Mouse (Mus musculus) kidney, embryonic 15.5 days (tissue): ENCODE measurements at regions not wholly inside any gene's neighbourhood (a gene's known extent, or its start where the extent isn't known, plus 50 kb on each side); places are given as distances from the start of the nearest gene placed in this dataset.
A peak's percentile ranks its signal among the peaks of the same experiment; 100 is the strongest.

Experiments
- ATAC-seq: fragments of 200-750 bp; cut with Nextera tagmentation; replicated peaks from 2 replicates; pipeline ENCODE4 v1.8.0; 2017; ENCODE audit warnings: moderate TSS enrichment; ENCODE audit not compliant: low FRiP score
- H3K27ac ChIP-seq: fragments of 300-500 bp; sonication (generic); 2 replicates; pipeline ENCODE4 v1.5.1; 2015; ENCODE audit warnings: mild to moderate bottlenecking, inconsistent platforms
- H3K27me3 ChIP-seq: fragments of 300-500 bp; sonication (generic); 2 replicates; pipeline ENCODE4 v1.6.1; 2015; ENCODE audit warnings: inconsistent platforms
- H3K36me3 ChIP-seq: fragments of 300-500 bp; sonication (generic); 2 replicates; pipeline ENCODE4 v1.6.1; 2015; ENCODE audit warnings: inconsistent platforms
- H3K4me1 ChIP-seq: fragments of 300-500 bp; sonication (generic); 2 replicates; pipeline ENCODE4 v1.6.1; 2015; ENCODE audit warnings: inconsistent platforms
- H3K4me2 ChIP-seq: fragments of 300-500 bp; sonication (generic); 2 replicates; pipeline ENCODE4 v1.6.1; 2015; ENCODE audit warnings: moderate library complexity, mild to moderate bottlenecking, inconsistent platforms
- H3K4me3 ChIP-seq: fragments of 300-500 bp; sonication (generic); replicated peaks from 2 replicates; pipeline ENCODE4 v1.5.1; 2015; ENCODE audit warnings: mild to moderate bottlenecking, inconsistent platforms
- H3K9ac ChIP-seq: fragments of 300-500 bp; sonication (generic); 2 replicates; pipeline ENCODE4 v1.6.1; 2015; ENCODE audit warnings: mild to moderate bottlenecking, inconsistent platforms
- H3K9me3 ChIP-seq: fragments of 300-500 bp; sonication (generic); replicated peaks from 2 replicates; pipeline ENCODE4 v1.6.1; 2016; ENCODE audit warnings: inconsistent platforms
- WGBS: fragments of 180-500 bp; shearing (Covaris S2); methylation state at CpG from one replicate; pipeline ENCODE4 v1.1.7; 2015; ENCODE audit warnings: mixed read lengths; 5-methylcytosine and 5-hydroxymethylcytosine counted together

DNA sequence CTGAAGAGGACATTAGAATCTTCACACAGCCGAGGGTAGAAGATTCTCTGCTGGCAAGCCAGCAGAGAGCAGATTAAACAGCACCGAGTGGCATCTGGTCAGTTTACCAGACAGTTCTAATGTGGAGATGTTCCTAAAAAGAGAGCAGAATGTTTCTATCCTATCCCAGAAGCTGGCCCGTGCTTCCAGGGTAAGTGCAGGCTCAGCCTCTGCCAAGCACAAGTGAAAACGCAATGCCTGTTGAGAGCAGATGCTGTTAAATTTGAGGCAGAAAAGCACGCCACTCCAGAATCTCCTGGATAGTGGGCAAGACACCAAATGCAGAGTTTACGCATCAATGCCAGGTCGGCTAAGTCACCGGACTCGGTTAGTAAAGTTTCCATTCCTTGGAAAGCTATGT is 175.8 kb downstream of the Faxc start:
- H3K4me3 ChIP-seq: no peak overlapping the region
- no peak overlapping the region for H3K9ac ChIP-seq
- no peak overlapping the region for H3K27ac ChIP-seq
- ATAC-seq: no peak
- no peaks in the 10 kb centered on the region for H3K36me3 ChIP-seq
- no peak overlapping the region for H3K4me2 ChIP-seq
- H3K27me3 ChIP-seq: no peaks in the 10 kb centered on the region
- 84% methylated on average over 9 of the region's 9 CpGs for WGBS
- H3K4me1 ChIP-seq: peaks cover 8% of the 10 kb centered on the region; the same call in 1 of the 2 replicates
- no peaks in the 10 kb centered on the region for H3K9me3 ChIP-seq

DNA sequence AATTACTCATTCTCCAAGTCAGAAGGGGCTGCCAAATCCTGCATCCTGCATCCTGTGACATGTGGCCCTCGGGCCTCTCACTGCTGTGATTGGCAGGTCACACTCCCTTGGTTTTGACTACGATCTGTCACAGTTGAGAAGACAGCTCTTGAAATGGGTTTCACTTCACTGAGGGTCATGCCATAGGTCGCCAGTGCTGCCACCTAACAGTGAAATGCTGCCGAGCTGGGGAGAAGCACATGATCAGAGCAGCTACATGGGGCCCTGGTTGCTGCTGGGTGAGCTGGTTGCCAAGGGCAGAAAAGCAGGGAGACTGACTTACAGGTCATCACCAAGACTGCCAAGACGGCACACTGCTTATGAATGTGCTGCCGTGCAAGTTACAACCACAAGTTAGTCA is 178.3 kb downstream of the Faxc start:
- Histone ChIP-seq H3K9me3 (no peaks in the 10 kb centered on the region), H3K36me3 (no peaks in the 10 kb centered on the region), H3K9ac (no peak overlapping the region), H3K27ac (no peak overlapping the region), H3K4me3 (no peak overlapping the region), H3K4me1 (peaks cover 8% of the 10 kb centered on the region; the same call in 1 of the 2 replicates), H3K27me3 (no peaks in the 10 kb centered on the region), H3K4me2 (no peak overlapping the region)
- ATAC-seq: peak; percentile 88
- WGBS: 28% methylated on average over 6 of the region's 6 CpGs

DNA sequence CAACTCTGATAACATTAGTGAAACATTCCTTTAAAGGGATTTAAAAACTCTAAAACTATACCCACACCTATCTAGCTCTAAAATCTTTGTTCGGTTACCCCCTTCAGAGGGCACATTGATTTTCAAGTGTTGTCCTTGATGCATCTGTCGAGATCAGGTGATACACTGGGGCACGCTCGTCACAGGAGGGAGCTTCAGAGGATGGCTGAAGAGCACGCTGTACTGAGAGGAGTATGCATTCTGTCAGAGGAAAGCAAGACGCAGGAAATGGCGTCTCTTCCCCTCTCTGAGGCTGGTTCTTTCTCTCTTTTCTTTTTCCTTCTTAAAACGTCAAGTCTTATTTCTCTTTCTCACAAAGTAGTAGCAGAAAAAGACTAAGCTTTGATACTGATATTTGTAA is 179.3 kb downstream of the Faxc start:
- no peak overlapping the region for H3K9ac ChIP-seq
- H3K36me3 ChIP-seq: no peaks in the 10 kb centered on the region
- H3K4me1 ChIP-seq: peaks cover 8% of the 10 kb centered on the region; the same call in 1 of the 2 replicates
- 67% methylated on average over 8 of the region's 8 CpGs for WGBS
- no peak overlapping the region for H3K27ac ChIP-seq
- H3K4me2 ChIP-seq: no peak overlapping the region
- no peaks in the 10 kb centered on the region for H3K9me3 ChIP-seq
- no peak for ATAC-seq
- H3K4me3 ChIP-seq: no peak overlapping the region
- H3K27me3 ChIP-seq: no peaks in the 10 kb centered on the region

DNA sequence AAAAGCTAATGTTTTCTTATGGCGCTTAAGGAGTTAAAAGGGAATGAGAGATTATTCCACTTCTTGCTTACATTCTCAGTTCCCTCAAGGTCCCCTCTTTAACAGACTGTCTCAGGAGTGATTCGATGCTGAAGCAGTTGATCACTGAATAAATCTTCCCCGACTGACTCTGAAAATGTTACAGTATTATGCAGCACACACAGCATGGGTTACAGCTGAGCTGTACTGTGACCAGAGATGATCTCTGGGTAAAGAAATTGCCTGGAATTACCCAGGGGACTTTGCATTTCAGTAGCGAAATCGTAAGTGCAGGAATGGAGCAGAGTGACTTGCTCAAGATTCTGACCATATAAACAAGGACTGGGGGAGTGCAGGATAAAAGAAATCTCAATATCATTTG is 181.1 kb downstream of the Faxc start:
- Histone ChIP-seq H3K9me3 (no peaks in the 10 kb centered on the region), H3K27ac (no peak overlapping the region), H3K36me3 (no peaks in the 10 kb centered on the region), H3K9ac (no peak overlapping the region), H3K27me3 (no peaks in the 10 kb centered on the region), H3K4me3 (no peak overlapping the region), H3K4me2 (no peak overlapping the region), H3K4me1 (peaks cover 8% of the 10 kb centered on the region; the same call in 1 of the 2 replicates)
- WGBS: 67% methylated on average over 5 of the region's 5 CpGs
- no peak for ATAC-seq

DNA sequence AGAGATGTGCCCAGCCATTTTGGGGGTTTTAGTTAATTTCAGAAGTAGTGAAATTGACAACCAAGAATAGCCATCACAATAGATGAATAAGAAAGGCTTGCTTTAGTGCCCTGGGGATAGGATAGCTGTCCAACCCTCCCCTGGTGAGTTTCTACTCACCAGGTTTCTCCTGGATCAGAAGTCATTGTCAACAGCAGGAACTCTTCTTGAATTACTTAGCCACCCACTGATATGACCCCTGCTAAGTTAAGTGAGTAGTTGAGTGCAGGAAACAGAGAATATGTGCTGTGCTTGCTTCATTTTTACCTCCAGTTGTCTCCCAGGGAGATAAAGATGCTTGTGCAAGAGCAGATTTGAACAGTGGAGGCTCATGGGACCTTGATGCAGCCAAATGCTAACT is 183.3 kb downstream of the Faxc start:
- no peak for ATAC-seq
- Histone ChIP-seq H3K27me3 (no peaks in the 10 kb centered on the region), H3K4me1 (peaks cover 3% of the 10 kb centered on the region; the same call in 1 of the 2 replicates), H3K4me2 (no peak overlapping the region), H3K9me3 (no peaks in the 10 kb centered on the region), H3K9ac (no peak overlapping the region), H3K27ac (no peak overlapping the region), H3K36me3 (no peaks in the 10 kb centered on the region), H3K4me3 (no peak overlapping the region)

DNA sequence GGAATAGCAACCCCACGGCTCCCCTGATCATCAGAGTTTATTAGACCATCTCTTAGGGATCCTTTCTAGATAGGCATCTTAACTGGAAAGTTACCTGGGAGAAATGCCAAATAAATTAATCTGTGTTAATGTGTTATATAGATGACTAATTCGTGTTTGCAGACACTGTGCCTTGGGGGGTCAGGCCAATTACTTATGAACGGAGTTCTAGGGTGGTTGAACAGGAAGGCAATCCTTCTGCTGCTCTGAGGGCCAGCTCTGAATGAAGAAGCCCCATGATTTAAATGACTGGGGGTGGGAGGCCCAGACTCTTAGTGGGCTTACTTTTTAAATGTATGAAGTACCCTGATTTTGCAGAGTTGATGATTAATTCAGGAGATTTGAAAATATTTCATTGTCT is 188.7 kb downstream of the Faxc start:
- Histone ChIP-seq H3K4me2 (no peak overlapping the region), H3K4me3 (no peak overlapping the region), H3K27ac (no peak overlapping the region), H3K9me3 (no peaks in the 10 kb centered on the region), H3K9ac (no peak overlapping the region), H3K27me3 (no peaks in the 10 kb centered on the region), H3K4me1 (no peaks in the 10 kb centered on the region), H3K36me3 (no peaks in the 10 kb centered on the region)
- WGBS: 41% methylated on average over 3 of the region's 3 CpGs
- ATAC-seq: no peak

DNA sequence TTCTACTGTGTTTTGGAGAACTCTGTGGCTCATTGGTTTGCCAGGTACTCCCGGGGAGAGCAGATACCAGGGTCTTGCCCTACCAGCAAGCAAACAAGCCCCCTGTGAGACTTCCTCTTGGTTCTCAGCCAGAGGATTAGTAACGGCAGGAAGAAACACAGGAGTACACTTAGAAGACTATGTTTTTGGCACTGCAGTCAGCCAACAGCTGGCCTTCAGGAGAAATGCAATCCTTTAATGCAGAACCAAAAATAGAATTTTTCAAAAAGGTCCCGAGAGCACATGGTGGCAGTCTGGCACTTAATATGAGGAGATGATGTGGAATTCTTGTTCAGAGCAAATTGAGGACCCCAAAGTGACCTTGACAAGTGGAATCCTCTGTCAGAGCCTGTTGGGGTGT is 189.8 kb downstream of the Faxc start:
- WGBS: 45% methylated on average over 3 of the region's 3 CpGs
- Histone ChIP-seq H3K4me2 (no peak overlapping the region), H3K9ac (no peak overlapping the region), H3K4me1 (no peaks in the 10 kb centered on the region), H3K9me3 (no peaks in the 10 kb centered on the region), H3K36me3 (no peaks in the 10 kb centered on the region), H3K4me3 (no peak overlapping the region), H3K27me3 (no peaks in the 10 kb centered on the region), H3K27ac (no peak overlapping the region)
- ATAC-seq: no peak

DNA sequence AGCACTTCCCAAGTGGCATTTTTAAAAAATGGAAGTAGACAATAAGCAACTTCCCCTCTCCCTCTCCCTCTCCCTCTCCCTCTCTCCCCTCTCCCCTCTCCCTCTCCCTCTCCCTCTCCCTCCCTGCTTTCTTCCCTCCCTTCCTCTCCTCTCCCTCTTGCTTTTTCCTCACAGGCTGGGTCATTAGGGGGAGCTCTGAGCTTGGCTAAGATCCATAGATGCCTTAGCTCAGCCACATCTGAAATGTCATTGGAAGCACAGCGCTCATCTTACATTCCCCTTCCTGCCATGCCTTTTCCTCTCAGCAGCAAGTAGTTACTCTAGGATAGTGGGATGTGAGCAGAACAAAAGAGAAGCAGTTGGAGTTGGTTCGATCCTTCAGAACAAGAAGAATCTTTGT is 190.3 kb downstream of the Faxc start:
- Histone ChIP-seq H3K4me1 (no peaks in the 10 kb centered on the region), H3K36me3 (no peaks in the 10 kb centered on the region), H3K9ac (no peak overlapping the region), H3K4me2 (no peak overlapping the region), H3K9me3 (no peaks in the 10 kb centered on the region), H3K4me3 (no peak overlapping the region), H3K27ac (no peak overlapping the region), H3K27me3 (no peaks in the 10 kb centered on the region)
- ATAC-seq: no peak
- WGBS: 73% methylated on average over 2 of the region's 2 CpGs

DNA sequence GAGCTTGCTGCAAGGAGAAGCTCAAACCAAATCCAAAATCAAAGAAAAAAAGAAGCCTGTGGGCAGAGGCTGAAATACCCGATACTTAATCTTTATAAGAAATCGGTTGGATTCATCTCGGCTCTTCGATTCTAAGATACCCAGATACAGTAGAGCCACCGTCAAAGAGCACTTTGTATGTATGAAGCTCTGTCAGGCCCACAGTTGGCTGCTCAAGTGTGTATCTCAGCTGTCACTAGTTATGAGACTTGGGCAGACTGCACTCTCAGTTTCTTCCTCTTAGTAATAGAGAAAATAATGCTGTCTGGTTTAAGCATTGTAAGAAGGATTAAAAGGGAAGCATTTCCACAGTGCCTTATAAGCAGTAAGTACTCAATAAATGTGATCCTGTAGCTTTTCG is 193.7 kb downstream of the Faxc start:
- ATAC-seq: no peak
- H3K4me3 ChIP-seq: no peak overlapping the region
- H3K27ac ChIP-seq: no peak overlapping the region
- H3K4me1 ChIP-seq: no peaks in the 10 kb centered on the region
- WGBS: 86% methylated on average over 6 of the region's 6 CpGs
- no peaks in the 10 kb centered on the region for H3K27me3 ChIP-seq
- no peak overlapping the region for H3K4me2 ChIP-seq
- H3K36me3 ChIP-seq: no peaks in the 10 kb centered on the region
- H3K9me3 ChIP-seq: no peaks in the 10 kb centered on the region
- H3K9ac ChIP-seq: no peak overlapping the region

DNA sequence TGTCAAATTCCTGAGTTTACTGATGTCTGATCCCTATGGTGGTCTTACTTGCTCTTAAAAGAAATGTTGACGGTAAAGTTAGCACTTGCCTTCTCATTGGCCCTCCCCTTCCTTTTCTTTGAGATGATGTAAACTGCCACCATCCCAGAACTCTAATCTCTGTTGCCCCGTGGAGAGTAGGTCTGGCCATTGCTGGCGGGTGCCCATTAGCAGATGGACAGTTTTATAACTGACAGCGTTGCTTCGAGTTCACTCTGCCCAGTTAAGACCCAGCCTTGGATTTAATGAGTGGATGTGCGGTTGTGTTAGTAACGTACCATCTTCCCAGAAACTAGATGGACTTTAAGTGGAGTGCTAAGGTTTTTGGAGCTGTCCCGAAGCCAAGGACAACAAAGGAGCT is 199.4 kb downstream of the Faxc start:
- H3K36me3 ChIP-seq: no peaks in the 10 kb centered on the region
- 0 out of 2 replicates have a peak, but pooled peaks cover 2% of the 10 kb centered on the region for H3K4me1 ChIP-seq
- H3K27ac ChIP-seq: no peak overlapping the region
- H3K9ac ChIP-seq: no peak overlapping the region
- 59% methylated on average over 8 of the region's 8 CpGs for WGBS
- no peak overlapping the region for H3K4me2 ChIP-seq
- H3K27me3 ChIP-seq: no peaks in the 10 kb centered on the region; the same call in 1 of the 2 replicates
- no peak for ATAC-seq
- no peak overlapping the region for H3K4me3 ChIP-seq
- H3K9me3 ChIP-seq: no peaks in the 10 kb centered on the region

DNA sequence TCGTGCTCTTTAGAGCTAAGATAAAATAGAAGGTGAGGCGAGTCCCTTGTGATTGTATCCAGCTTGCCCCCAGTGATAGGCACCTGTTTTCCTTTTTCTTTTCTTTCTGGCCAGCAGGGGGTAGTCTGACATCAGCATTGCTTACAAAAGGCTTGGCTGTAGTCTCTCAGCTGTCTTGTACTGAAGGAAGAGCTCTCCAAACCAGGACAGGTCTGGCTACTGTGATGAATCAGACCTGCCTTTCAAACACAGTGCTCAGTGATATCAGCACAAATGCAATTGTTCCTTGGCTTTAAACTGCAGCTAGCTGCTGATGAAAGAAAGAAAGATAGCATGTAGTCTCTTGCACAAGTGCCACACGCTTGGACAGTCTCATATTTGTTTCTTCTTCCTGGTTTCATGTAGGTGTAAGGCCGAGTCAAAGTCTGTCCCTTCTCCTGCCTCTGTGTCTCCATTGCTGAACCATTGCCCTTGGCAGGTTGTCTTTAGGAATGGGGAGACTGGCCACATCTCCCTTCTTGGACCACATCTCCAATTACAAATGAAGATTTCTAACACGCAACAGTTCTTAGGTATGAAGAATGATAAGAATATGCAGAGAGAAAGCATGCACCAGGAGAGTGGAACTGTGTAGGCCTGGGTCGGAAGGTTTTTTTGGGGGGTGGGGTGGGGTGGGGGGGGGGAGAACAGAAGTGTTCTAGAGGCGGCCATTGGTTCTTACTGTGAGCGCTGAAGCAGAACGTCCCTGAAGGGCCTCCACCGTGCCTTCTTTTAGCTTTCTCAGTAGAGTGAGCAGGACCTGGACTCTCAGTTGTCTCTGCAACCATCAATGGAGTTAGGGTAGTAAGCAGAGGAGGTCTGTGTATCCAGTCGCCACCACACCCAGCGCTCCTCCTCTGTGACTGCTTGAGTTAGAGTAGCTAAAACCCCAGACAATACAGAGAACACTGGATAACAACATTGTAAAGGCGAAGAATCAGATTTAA is 200.9 kb downstream of the Faxc start:
- H3K4me1 ChIP-seq: 0 out of 2 replicates have a peak, but pooled peaks cover 2% of the 10 kb centered on the region
- no peaks in the 10 kb centered on the region for H3K9me3 ChIP-seq
- H3K4me3 ChIP-seq: no peak overlapping the region
- H3K4me2 ChIP-seq: no peak overlapping the region
- peak; percentile 69 for ATAC-seq
- no peaks in the 10 kb centered on the region for H3K36me3 ChIP-seq
- no peak overlapping the region for H3K27ac ChIP-seq
- WGBS: 64% methylated on average over 13 of the region's 13 CpGs
- H3K9ac ChIP-seq: no peak overlapping the region
- H3K27me3 ChIP-seq: peaks cover 2% of the 10 kb centered on the region; the same call in 1 of the 2 replicates

DNA sequence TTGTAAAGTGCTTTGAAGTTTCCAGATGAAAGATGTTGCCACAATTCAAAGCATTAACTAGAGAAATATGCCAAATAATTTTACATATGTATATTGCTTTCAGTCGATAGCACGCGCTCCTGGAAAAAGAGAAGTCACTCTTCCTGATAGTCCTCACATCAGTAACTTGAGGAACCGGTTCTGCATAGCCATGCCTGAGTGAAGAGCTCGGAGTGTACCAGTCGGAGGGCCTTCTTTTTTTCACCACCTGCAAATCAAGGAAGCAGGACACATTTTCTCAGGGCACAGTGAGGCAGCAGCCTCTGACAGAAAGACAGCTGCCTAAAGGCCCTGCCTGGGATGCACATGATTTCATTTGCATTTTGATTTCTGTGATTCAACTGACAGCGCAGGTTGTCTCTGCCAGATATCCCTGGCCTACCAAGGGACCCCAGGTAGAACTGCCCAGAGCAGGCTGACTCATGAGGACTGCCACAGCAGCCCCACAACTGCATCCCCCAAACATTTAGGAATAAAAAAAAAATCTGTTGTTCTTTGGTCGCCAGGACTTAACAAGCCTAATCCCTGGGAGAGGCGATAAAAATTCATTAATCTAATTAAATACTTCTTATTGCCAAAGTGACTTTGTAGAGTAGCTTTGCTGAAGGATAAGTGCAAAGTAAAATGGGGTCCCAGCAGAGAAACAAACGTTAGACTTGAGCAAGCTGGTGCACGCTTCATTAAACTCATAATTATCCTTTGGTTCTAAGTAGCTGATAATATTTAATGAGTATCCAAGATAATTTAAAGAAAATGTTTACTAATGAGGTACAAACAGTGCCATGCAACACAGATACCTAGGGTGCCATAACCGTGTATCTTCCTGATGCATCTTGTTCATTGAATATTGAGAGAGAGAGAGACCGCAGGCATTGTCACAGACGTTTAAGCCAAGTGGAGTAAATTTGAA is 202.7 kb downstream of the Faxc start:
- Histone ChIP-seq H3K4me1 (0 out of 2 replicates have a peak, but pooled peaks cover 2% of the 10 kb centered on the region), H3K4me2 (no peak overlapping the region), H3K27ac (no peak overlapping the region), H3K27me3 (peaks cover 2% of the 10 kb centered on the region; the same call in 1 of the 2 replicates), H3K36me3 (no peaks in the 10 kb centered on the region), H3K9ac (no peak overlapping the region), H3K9me3 (no peaks in the 10 kb centered on the region), H3K4me3 (no peak overlapping the region)
- peak; percentile 66 for ATAC-seq
- 47% methylated on average over 14 of the region's 14 CpGs for WGBS
